26 mouse cellular contexts compared by ENCODE assay signal in the genomic region with DNA sequence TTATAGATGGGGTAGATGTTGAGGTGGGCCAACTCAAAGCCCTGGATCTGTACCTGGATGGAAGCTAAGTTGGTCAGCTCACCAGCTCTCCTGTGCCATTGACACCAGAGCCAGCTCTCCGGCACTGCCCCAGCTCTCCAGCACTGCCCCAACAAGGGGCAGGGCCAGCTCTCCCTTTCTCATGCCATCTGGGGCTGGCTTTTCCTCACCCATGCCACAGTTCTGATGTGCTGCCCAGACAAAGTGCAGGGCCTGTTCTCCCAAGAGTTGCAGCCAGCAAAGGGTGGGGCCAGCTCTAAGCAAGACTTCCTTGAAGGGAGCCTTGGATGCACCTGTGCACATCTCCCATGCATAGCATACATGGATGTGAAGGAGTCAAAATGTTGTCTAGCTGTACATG.
A peak's percentile ranks its signal among the peaks of the same experiment; 100 is the strongest.
DNase-seq lines count a peak whose midpoint lies in the region; ATAC-seq and TF ChIP-seq lines count a peak whose summit lies in the region.
"Had no signal": no experiment of that assay in that cellular context is flagged by ENCODE, and none has a peak within 500 bp of the region (broad histone marks: within the 10 kb centered on the region; RNA-seq: fewer than 3 reads in every experiment).

No protein-coding gene starts in this region.

- no peak overlapping the region for H3K9ac ChIP-seq in liver, adult 2 months (ENCODE audit: low read depth, low read length)
- no peak overlapping the region for H3K9ac ChIP-seq in liver, embryonic 11.5 days (ENCODE audit: low read depth, low read length)
- H3K9ac ChIP-seq: embryonic facial prominence, embryonic 13.5 days; embryonic facial prominence, embryonic 15.5 days; forebrain, embryonic 12.5 days had no signal

- no peaks in the 10 kb centered on the region for H3K27me3 ChIP-seq in liver, adult 2 months (ENCODE audit: control insufficient read depth, insufficient read depth, low read length)
- H3K27me3 ChIP-seq in liver, embryonic 11.5 days (replicated peaks; ENCODE audit: control insufficient read depth, insufficient read depth, low read length), result no peaks in the 10 kb centered on the region
- H3K27me3 ChIP-seq: CH12.LX; embryonic facial prominence, embryonic 13.5 days; embryonic facial prominence, embryonic 15.5 days; forebrain, embryonic 12.5 days had no signal

- H3K9me3 ChIP-seq in liver, embryonic 11.5 days (ENCODE audit: control insufficient read depth, low read length), result no peaks in the 10 kb centered on the region
- H3K9me3 ChIP-seq: embryonic facial prominence, embryonic 13.5 days; embryonic facial prominence, embryonic 15.5 days; forebrain, embryonic 10.5 days; forebrain, embryonic 12.5 days; G1E had no signal

- no peak overlapping the region for H3K4me3 ChIP-seq in liver, adult 2 months (ENCODE audit: insufficient read depth, low read depth, low read length)
- no peak overlapping the region for H3K4me3 ChIP-seq in liver, embryonic 11.5 days (ENCODE audit: low read depth, low read length)
- H3K4me3 ChIP-seq: embryonic facial prominence, embryonic 13.5 days; embryonic facial prominence, embryonic 15.5 days; erythroblast, embryonic 14.5 days; forebrain, embryonic 10.5 days; forebrain, embryonic 12.5 days had no signal

- no peak for TF ChIP-seq POLR2A in liver, adult 2 months (IDR thresholded peaks at IDR 0.05; ENCODE audit: extremely low read depth, insufficient read depth, low read length)

- H3K79me2 ChIP-seq in liver, adult 2 months (ENCODE audit: control insufficient read depth, insufficient read depth, low read length), result no peaks in the 10 kb centered on the region

- H3K4me2 ChIP-seq in liver, embryonic 11.5 days, result no peak overlapping the region
- H3K4me2 ChIP-seq: embryonic facial prominence, embryonic 13.5 days; embryonic facial prominence, embryonic 15.5 days; forebrain, embryonic 12.5 days had no signal

- no peak for TF ChIP-seq CTCF in liver, adult 2 months (IDR thresholded peaks at IDR 0.05; ENCODE audit: low read depth, low read length)

- no peaks in the 10 kb centered on the region; the same call in 1 of the 2 replicates for H3K36me3 ChIP-seq in liver, adult 2 months (ENCODE audit: control insufficient read depth, insufficient read depth, low read length)
- no peaks in the 10 kb centered on the region for H3K36me3 ChIP-seq in liver, embryonic 11.5 days (ENCODE audit: control insufficient read depth, insufficient read depth, low read length)
- H3K36me3 ChIP-seq: embryonic facial prominence, embryonic 13.5 days; embryonic facial prominence, embryonic 15.5 days; forebrain, embryonic 10.5 days; forebrain, embryonic 12.5 days; G1E had no signal

- DNase-seq in adrenal gland, adult 2 months, result peak; percentile 18
- no peak for DNase-seq in adrenal gland, postnatal 4 days (ENCODE audit: low spot score in 2 of 2)
- peak; percentile 39 for DNase-seq in adrenal gland, postnatal 14 days
- no peak for DNase-seq in adrenal gland, adult 8-10 months
- peak; percentile 82 for DNase-seq in liver, adult 2 months (ENCODE audit: extremely low read depth, low read depth, low spot score)
- no peak for DNase-seq in liver, embryonic 11.5 days (ENCODE audit: low spot score)
- DNase-seq: B cell, adult 2 months; cerebellum, adult 11 months; cerebellum, adult 18-20 months; cerebellum, adult 8-10 months; cerebellum, adult 9-11 months; cerebellum, postnatal 14 days; cerebellum, postnatal 36 days; embryo, embryonic 11 days had no signal

- ATAC-seq in liver, embryonic 11.5 days (replicated peaks; ENCODE audit: low FRiP score), result no peak
- ATAC-seq: activated CD4-positive, CD25-positive, alpha-beta regulatory T cell, adult 4 months; CD4-positive, CD25-positive, alpha-beta regulatory T cell, adult 4 months; forebrain, embryonic 14.5 days; forebrain, embryonic 16.5 days; Patski had no signal

- H3K27ac ChIP-seq in liver, adult 2 months (replicated peaks; ENCODE audit: insufficient read depth, low read depth, low read length), result no peak overlapping the region
- no peak overlapping the region for H3K27ac ChIP-seq in liver, embryonic 11.5 days (ENCODE audit: low read depth, low read length)
- H3K27ac ChIP-seq: embryonic facial prominence, embryonic 13.5 days; embryonic facial prominence, embryonic 15.5 days; forebrain, embryonic 10.5 days; forebrain, embryonic 12.5 days had no signal

- peaks cover 20% of the 10 kb centered on the region for H3K4me1 ChIP-seq in liver, adult 2 months (ENCODE audit: control insufficient read depth, insufficient read depth, low read length)
- no peaks in the 10 kb centered on the region for H3K4me1 ChIP-seq in liver, embryonic 11.5 days (replicated peaks; ENCODE audit: control insufficient read depth, insufficient read depth, low read length)
- H3K4me1 ChIP-seq: embryonic facial prominence, embryonic 13.5 days; embryonic facial prominence, embryonic 15.5 days; forebrain, embryonic 10.5 days; forebrain, embryonic 12.5 days had no signal

- WGBS in liver, adult 2 months, result 42% methylated on average over 1 of the region's 1 CpGs
- WGBS in liver, embryonic 11.5 days, result 85% methylated on average over 1 of the region's 1 CpGs

Comparison
In these comparisons a context has a peak if more than half of its experiments do, and no peak if none do; other contexts are left out.
1. DNase-seq: peak in adrenal gland, adult 2 months (single experiment), adrenal gland, postnatal 14 days (single experiment) and liver, adult 2 months (single experiment); none in adrenal gland, postnatal 4 days (0 of 2), adrenal gland, adult 8-10 months (single experiment) and liver, embryonic 11.5 days (single experiment).